Mouse (Mus musculus) olfactory bulb, adult 2 months (tissue): ENCODE data around the gene Gm17364. TPM values are rescaled to one million over a fixed set of nuclear protein-coding genes. Genes with fewer than 3 reads are reported as not detected.

Experiments
- H3K27ac ChIP-seq: fragments of 200-500 bp; 2 replicates; pipeline ENCODE4 v1.5.1; 2012; ENCODE audit warnings: low read depth, low read length; ENCODE audit not compliant: insufficient read depth
- H3K4me1 ChIP-seq: fragments of 200-500 bp; 2 replicates; pipeline ENCODE4 v1.6.1; 2012; ENCODE audit warnings: low read length; ENCODE audit not compliant: control insufficient read depth, insufficient read depth
- H3K4me3 ChIP-seq: fragments of 200-500 bp; 2 replicates; pipeline ENCODE4 v1.5.1; 2012; ENCODE audit warnings: mild to moderate bottlenecking, low read depth, low read length, moderate library complexity; ENCODE audit not compliant: insufficient read depth
- CTCF ChIP-seq: fragments of 200-500 bp; IDR thresholded peaks from 2 replicates; pipeline ENCODE4 v1.5.1; 2012; ENCODE audit warnings: low read depth, mild to moderate bottlenecking, low read length, moderate library complexity; ENCODE audit not compliant: insufficient read depth
- POLR2A ChIP-seq: fragments of 200-500 bp; IDR thresholded peaks from 2 replicates; pipeline ENCODE4 v1.6.1; 2012; ENCODE audit warnings: mild to moderate bottlenecking, low read depth, low read length, moderate library complexity; ENCODE audit not compliant: insufficient read depth
- WGBS: fragments of 180-500 bp; shearing (Covaris S2); methylation state at CpG from one replicate; pipeline ENCODE4 v1.1.7; 2018; 5-methylcytosine and 5-hydroxymethylcytosine counted together
- polyA plus RNA-seq: library from polyadenylated mRNA; stranded (reverse); fragments of >200 nt; gene quantifications from 2 replicates; pipeline ENCODE4 v1.2.4, GENCODE M21; 2012; ENCODE audit warnings: low replicate concordance; ENCODE audit not compliant: missing spikeins, insufficient read depth, insufficient read length

The Gm17364 gene
- polyA plus RNA-seq, 1 experiment = not detected

DNA sequence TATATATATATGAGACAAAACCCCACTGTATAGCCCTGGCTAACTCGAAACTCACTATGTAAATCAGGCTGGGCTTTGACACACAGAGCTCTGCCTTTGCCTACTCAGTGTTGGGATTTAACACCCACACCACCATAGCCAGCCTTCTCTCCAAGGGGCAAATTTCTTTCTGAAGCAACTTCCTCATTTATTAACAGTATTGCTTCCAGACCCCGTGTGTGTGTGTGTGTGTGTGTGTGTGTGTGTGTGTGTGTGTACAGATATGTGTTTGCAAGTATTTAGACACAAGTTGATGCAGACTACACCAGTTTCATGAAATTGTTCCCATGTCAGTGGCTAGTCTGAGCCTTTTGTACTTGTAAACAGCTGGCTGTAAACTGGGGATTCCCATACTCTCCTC is 32.2 kb downstream of the Gm17364 start:
- no peak for TF ChIP-seq CTCF
- no peak for TF ChIP-seq POLR2A
- Histone ChIP-seq H3K4me3 (no peak overlapping the region), H3K27ac (no peak overlapping the region), H3K4me1 (no peaks in the 10 kb centered on the region)
- 66% methylated on average over 2 of the region's 2 CpGs for WGBS

DNA sequence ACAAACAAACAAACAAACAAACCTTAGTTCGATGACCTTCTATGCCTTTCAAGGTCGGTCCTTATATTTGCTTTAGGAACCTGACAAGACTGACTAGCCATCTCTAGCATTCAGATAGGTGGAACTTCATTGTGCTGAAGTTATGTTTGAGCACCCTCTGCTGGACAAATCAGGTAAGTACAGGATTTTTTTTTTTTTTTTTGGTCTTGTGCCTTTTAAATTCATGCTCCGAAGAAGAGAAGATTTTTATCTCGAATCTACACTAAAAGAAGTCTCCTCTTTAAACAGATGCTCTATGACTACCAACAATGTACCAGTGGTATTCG is 35.0 kb downstream of the Gm17364 start:
- 2% methylated on average over 5 of the region's 5 CpGs for WGBS
- H3K27ac ChIP-seq = no peak overlapping the region
- no peaks in the 10 kb centered on the region for H3K4me1 ChIP-seq
- no peak for TF ChIP-seq CTCF
- no peak for TF ChIP-seq POLR2A
- no peak overlapping the region for H3K4me3 ChIP-seq

DNA sequence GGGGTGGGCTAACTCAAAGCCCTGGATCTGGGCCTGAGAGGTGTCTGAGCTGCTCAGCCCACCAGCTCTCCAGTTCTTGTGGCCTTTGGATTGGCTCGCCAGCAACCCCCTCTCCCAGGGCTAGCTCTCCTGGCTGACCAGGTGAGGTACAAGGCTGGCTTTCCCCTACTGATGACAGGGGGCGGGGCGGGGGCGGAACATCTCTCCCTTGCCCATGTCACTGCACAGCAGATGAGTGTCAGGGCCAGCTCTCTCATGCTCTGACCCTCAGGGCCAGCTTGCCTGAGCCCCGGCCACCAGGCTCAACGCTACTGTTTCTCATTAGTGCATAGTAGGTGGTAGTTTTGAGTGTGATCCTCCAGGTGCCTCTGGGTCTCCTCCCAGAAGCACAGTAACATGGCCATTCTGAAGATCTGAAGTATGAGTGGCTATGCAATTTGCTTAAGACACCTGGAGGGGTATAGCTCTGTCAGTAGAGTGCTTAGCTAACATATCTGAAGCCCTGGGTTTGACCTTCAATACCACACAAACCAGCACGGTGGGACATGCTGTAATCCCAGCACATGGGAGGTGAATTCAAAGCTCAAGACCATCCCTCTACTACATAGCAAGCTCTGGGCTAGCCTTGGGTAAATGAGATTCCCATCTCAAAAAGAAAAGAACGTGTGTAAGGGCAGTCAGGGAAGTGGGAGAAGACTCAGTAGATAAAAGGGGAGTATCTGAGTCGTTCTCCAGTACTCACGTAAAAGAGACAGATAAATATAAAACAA is 35.6 kb downstream of the Gm17364 start:
- no peak overlapping the region for H3K27ac ChIP-seq
- H3K4me1 ChIP-seq = no peaks in the 10 kb centered on the region
- 78% methylated on average over 10 of the region's 10 CpGs for WGBS
- TF ChIP-seq CTCF (no peak), POLR2A (no peak)
- no peak overlapping the region for H3K4me3 ChIP-seq

DNA sequence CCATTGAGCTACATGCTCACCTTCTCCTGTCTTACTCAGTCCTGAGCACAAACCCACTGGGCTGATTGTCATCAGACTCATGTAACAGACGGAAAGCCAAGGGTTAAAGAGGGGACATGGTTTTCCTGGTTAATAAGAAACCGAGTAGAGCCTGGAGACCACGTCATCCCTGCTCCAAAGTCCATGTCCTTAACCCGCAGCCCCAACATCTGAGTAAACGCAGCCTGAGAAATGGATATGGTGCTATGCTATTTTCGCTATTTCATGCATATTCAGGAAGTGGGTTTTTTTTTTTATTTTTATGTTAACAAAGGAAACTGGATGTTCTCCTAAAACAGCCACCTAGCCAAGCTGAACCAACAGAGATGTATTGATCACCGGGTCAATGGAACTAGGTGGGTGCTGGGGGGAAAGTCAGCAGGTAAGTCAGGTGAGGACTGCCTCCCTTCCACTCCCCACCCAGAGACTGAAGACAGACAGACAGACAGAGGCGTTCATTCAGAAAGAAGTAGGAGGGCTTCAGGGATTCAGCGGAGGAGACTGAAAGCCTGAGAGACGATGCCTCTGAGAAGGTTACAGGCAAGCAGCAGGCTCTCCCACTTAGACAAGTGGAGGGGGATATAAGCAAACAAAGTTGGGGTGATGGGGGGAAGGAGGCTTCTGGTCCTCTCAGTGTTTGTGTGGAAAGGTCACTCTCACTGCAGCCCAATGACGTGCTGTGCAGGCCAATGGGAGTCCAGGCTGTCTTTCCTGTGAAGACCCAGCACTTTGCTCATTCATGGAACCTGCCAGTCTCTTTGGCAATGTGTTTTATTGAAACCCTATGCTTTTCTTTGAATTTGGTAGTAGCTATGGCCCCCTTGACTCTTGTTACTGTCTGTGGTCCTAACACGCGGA is 37.7 kb downstream of the Gm17364 start:
- no peak overlapping the region for H3K4me3 ChIP-seq
- H3K4me1 ChIP-seq = peaks cover 11% of the 10 kb centered on the region
- WGBS = 82% methylated on average over 13 of the region's 13 CpGs
- no peak for TF ChIP-seq POLR2A
- no peak for TF ChIP-seq CTCF
- H3K27ac ChIP-seq = no peak overlapping the region

DNA sequence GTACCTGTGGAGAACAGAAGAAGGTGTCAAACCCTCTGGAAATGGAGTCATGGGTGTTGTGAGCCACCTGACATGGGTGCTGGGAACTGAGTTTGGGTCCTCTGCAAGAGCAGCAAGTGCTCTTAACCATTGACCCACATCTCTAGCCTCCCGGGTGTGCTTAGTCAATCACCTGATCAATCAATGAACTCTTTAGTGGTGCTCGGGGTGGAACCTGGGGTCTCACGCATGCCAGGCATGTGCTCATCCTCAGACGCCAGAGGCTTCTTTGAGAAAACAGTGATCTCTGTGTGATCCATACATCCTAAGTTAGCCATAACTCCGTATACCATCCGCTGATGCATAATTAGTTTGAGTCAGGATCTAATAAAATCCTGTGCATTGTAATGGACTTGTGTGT is 38.6 kb downstream of the Gm17364 start:
- H3K4me1 ChIP-seq = peaks cover 11% of the 10 kb centered on the region
- TF ChIP-seq POLR2A = no peak
- TF ChIP-seq CTCF = no peak
- H3K27ac ChIP-seq = no peak overlapping the region
- 92% methylated on average over 6 of the region's 6 CpGs for WGBS
- H3K4me3 ChIP-seq = no peak overlapping the region

DNA sequence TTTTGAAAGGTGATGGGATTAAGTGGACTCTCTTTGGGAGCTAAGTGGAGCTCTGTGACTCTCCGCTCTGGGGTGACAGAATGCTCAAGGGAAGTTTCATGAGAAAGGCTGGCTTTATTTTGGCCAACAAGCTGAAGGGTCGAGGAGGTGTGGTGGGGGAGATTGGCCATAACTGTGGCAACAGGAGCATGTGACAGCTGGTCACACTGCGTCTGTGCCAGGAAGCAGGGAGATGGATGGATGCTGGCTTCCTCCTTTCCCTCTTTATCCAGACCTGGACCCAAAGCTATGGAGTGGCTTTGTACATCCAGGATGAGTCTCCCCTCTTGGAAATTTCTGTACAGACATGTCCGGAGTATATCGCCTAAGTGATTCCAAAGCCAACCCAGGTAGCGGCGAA is 40.5 kb downstream of the Gm17364 start:
- 89% methylated on average over 7 of the region's 7 CpGs for WGBS
- H3K4me3 ChIP-seq = no peak overlapping the region

DNA sequence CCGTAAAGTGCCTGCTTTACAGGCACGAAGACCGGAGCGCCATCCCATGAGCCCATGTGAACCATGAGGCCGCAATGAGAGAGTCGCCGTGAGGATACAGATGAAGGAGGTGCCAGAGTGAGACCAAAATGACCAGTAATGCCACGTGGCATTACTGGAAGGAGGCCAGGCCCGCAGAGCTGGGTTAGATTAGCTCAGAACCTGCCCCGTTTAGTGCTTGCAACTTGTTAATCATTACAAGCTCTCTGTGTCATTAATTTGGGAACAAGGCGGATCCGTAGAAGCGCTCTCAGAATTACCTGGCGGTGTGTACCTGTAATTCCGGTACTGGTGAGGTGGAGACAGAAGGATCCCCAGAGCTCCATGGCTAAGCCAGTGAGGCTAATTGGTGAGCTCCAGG is 41.6 kb downstream of the Gm17364 start:
- TF ChIP-seq POLR2A (no peak), CTCF (no peak)
- H3K4me1 ChIP-seq = peaks cover 11% of the 10 kb centered on the region
- WGBS = 92% methylated on average over 15 of the region's 15 CpGs
- H3K4me3 ChIP-seq = no peak overlapping the region
- no peak overlapping the region for H3K27ac ChIP-seq

More for the DNA sequence above, 40.5 kb downstream of the Gm17364 start:
- Histone ChIP-seq H3K4me1 (peaks cover 11% of the 10 kb centered on the region), H3K27ac (no peak overlapping the region)
- no peak for TF ChIP-seq CTCF
- TF ChIP-seq POLR2A = no peak

DNA sequence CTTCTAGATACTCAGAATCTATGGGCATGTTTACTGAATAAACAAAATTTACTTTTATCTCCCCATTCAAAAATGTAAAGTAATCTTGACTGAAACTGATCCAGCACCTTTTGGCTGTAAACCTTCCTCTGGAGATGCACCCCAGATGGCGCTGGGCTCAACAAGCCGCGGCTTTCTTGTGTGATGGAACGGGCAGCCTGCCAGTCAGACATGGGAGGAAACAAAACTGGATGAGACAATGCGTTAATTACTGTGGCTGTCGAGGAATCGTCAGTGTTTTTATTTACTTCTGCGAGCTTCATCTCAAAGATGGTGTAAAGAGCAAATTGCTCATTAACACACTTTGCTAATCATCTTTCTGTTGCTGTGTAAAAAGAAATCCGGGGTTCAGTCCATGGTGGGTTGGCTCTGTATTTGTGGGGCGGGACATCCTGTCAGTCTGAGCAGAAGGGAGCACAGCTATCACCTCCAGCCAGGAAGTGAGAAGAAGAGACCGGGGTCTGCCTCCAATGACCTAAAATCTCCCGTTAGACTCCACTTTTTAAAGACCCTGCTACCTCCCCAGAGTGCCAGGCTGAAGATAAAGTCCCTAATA is 42.3 kb downstream of the Gm17364 start:
- H3K4me3 ChIP-seq = no peak overlapping the region
- no peak overlapping the region; the same call in 1 of the 2 replicates for H3K27ac ChIP-seq
- peaks cover 11% of the 10 kb centered on the region for H3K4me1 ChIP-seq
- TF ChIP-seq POLR2A (no peak), CTCF (no peak)
- 15% methylated on average over 12 of the region's 12 CpGs for WGBS

DNA sequence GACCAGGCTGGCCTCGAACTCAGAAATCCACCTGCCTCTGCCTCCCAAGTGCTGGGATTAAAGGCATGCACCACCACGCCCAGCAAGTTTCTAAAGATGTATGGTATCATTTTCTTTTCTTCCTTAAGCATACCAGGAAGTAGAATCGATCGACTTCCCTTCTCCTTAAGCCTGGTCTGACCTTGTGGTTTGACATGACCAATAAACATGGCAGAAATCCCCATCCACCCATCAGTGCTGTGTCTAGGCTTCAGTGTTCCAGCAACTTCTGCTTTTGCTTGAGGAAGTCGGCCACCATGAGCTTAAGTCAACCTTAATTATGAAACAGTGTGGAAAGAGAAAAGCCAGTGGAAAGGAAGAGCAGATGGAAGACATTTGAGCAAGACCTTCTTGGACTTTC is 43.5 kb downstream of the Gm17364 start:
- WGBS = 92% methylated on average over 5 of the region's 5 CpGs
- TF ChIP-seq CTCF = no peak
- TF ChIP-seq POLR2A = no peak
- H3K27ac ChIP-seq = no peak overlapping the region
- H3K4me1 ChIP-seq = peaks cover 11% of the 10 kb centered on the region
- H3K4me3 ChIP-seq = no peak overlapping the region
